Mouse (Mus musculus): ENCODE results near the gene Nars2. TPM values are rescaled to one million over a fixed set of nuclear protein-coding genes. Genes with fewer than 3 reads are reported as not detected.

The Nars2 gene
- polyA plus RNA-seq, 1 experiment from 2014 or later = 19.1 TPM

GRCm38 (mm10) chr7:97041868-97042449 is 90.7 kb downstream of the Nars2 start:
- no peaks in the 10 kb centered on the region for H3K36me3 ChIP-seq (replicated peaks; ENCODE audit: control insufficient read depth, insufficient read depth)
- DNase-seq (ENCODE audit: low spot score) (no peak), ATAC-seq (ENCODE audit: low FRiP score) (no peak)
- no peak overlapping the region for H3K27ac ChIP-seq
- WGBS = 91% methylated on average over 6 of the region's 6 CpGs
- H3K4me1 ChIP-seq (replicated peaks; ENCODE audit: control insufficient read depth, insufficient read depth, low read length) = no peaks in the 10 kb centered on the region
- H3K9ac ChIP-seq = no peak overlapping the region
- H3K27me3 ChIP-seq (ENCODE audit: control insufficient read depth, insufficient read depth, low read length) = no peaks in the 10 kb centered on the region
- H3K4me2 ChIP-seq (replicated peaks) = no peak overlapping the region
- H3K9me3 ChIP-seq (ENCODE audit: control insufficient read depth, low read length) = no peaks in the 10 kb centered on the region
- H3K4me3 ChIP-seq (replicated peaks; ENCODE audit: low read length) = no peak overlapping the region

- H3K9me3 ChIP-seq (ENCODE audit: control insufficient read depth, low read length) = no peaks in the 10 kb centered on the region
- no peak overlapping the region for H3K9ac ChIP-seq
- no peak overlapping the region for H3K4me2 ChIP-seq (replicated peaks)
- DNase-seq (ENCODE audit: low spot score) = no peak
- H3K27me3 ChIP-seq (ENCODE audit: control insufficient read depth, insufficient read depth, low read length) = no peaks in the 10 kb centered on the region
- no peak overlapping the region for H3K4me3 ChIP-seq (replicated peaks; ENCODE audit: low read length)
- ATAC-seq (ENCODE audit: low FRiP score) = no peak
- no peak overlapping the region for H3K27ac ChIP-seq
- no peaks in the 10 kb centered on the region for H3K4me1 ChIP-seq (replicated peaks; ENCODE audit: control insufficient read depth, insufficient read depth, low read length)
- WGBS = 93% methylated on average over 1 of the region's 1 CpGs
- no peaks in the 10 kb centered on the region for H3K36me3 ChIP-seq (replicated peaks; ENCODE audit: control insufficient read depth, insufficient read depth)
Observed at GRCm38 (mm10) chr7:97042981-97043380, 91.7 kb downstream of the Nars2 start.

- H3K9me3 ChIP-seq (ENCODE audit: control insufficient read depth, low read length) = no peaks in the 10 kb centered on the region
- H3K9ac ChIP-seq = no peak overlapping the region
- whole genome bisulfite sequencing = 95% methylated on average over 2 of the region's 2 CpGs
- H3K27me3 ChIP-seq (ENCODE audit: control insufficient read depth, insufficient read depth, low read length) = no peaks in the 10 kb centered on the region
- no peak overlapping the region for H3K4me2 ChIP-seq (replicated peaks)
- no peaks in the 10 kb centered on the region for H3K4me1 ChIP-seq (replicated peaks; ENCODE audit: control insufficient read depth, insufficient read depth, low read length)
- H3K36me3 ChIP-seq (replicated peaks; ENCODE audit: control insufficient read depth, insufficient read depth) = no peaks in the 10 kb centered on the region; the same call in 1 of the 2 replicates
- DNase-seq (ENCODE audit: low spot score) (no peak), ATAC-seq (ENCODE audit: low FRiP score) (no peak)
- H3K27ac ChIP-seq = no peak overlapping the region
- no peak overlapping the region for H3K4me3 ChIP-seq (replicated peaks; ENCODE audit: low read length)
Observed at GRCm38 (mm10) chr7:97060966-97061365, 109.7 kb downstream of the Nars2 start.

DNA sequence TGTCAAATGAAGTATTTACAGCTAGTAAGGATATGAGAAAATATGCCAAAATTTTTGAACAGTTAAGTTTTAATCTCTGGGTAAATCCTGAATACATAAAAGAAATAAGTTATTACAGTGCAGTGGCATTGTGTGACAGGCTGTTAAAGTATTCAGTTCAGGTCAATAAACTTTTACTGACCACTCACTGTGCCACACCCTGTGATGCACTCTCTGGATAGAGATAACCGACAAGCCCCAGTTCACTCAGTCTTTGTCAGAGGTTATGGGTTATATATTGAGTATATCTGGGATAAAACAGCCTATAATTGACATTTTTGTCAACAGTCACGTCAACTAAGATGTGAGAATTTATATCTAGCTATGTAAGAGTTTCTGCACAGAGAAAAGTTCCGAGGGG is 120.2 kb downstream of the Nars2 start:
- no peak overlapping the region for H3K9ac ChIP-seq
- no peak overlapping the region for H3K27ac ChIP-seq
- DNase-seq (ENCODE audit: low spot score) (no peak), ATAC-seq (ENCODE audit: low FRiP score) (no peak)
- H3K27me3 ChIP-seq (ENCODE audit: control insufficient read depth, insufficient read depth, low read length) = no peaks in the 10 kb centered on the region
- H3K4me3 ChIP-seq (replicated peaks; ENCODE audit: low read length) = no peak overlapping the region
- no peaks in the 10 kb centered on the region for H3K36me3 ChIP-seq (replicated peaks; ENCODE audit: control insufficient read depth, insufficient read depth)
- no peak overlapping the region for H3K4me2 ChIP-seq (replicated peaks)
- WGBS = 91% methylated on average over 3 of the region's 3 CpGs
- H3K9me3 ChIP-seq (ENCODE audit: control insufficient read depth, low read length) = no peaks in the 10 kb centered on the region
- no peaks in the 10 kb centered on the region for H3K4me1 ChIP-seq (replicated peaks; ENCODE audit: control insufficient read depth, insufficient read depth, low read length)

GRCm38 (mm10) chr7:97072061-97072460 is 120.8 kb downstream of the Nars2 start:
- no peaks in the 10 kb centered on the region for H3K4me1 ChIP-seq (replicated peaks; ENCODE audit: control insufficient read depth, insufficient read depth, low read length)
- no peak overlapping the region for H3K4me2 ChIP-seq (replicated peaks)
- H3K9ac ChIP-seq = no peak overlapping the region
- DNase-seq (ENCODE audit: low spot score) (no peak), ATAC-seq (ENCODE audit: low FRiP score) (no peak)
- no peaks in the 10 kb centered on the region for H3K36me3 ChIP-seq (replicated peaks; ENCODE audit: control insufficient read depth, insufficient read depth)
- whole genome bisulfite sequencing = 92% methylated on average over 5 of the region's 5 CpGs
- H3K4me3 ChIP-seq (replicated peaks; ENCODE audit: low read length) = no peak overlapping the region
- H3K27ac ChIP-seq = no peak overlapping the region
- no peaks in the 10 kb centered on the region for H3K27me3 ChIP-seq (ENCODE audit: control insufficient read depth, insufficient read depth, low read length)
- H3K9me3 ChIP-seq (ENCODE audit: control insufficient read depth, low read length) = no peaks in the 10 kb centered on the region

DNA sequence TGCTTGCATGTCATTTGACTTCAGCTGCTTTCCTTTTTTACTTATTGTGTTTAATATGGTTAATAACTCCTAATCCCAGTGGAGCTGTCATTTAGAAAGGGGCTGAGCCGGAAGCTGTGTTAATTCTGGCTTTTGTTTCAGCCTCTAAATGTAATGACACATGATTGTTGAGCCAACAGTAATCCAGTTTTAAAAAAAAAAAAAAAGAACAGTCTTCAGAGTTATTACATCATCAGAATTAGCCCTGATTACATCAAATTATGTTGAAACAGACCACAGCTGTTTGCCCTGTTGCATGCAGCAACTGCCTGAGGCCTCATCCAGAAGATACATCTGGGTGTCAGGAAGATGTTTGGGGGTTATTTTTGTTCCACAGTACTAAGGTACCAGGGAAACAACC is 123.7 kb downstream of the Nars2 start:
- no peak for ATAC-seq (ENCODE audit: low FRiP score)
- H3K4me2 ChIP-seq (replicated peaks) = no peak overlapping the region
- no peak overlapping the region for H3K9ac ChIP-seq
- no peaks in the 10 kb centered on the region for H3K4me1 ChIP-seq (replicated peaks; ENCODE audit: control insufficient read depth, insufficient read depth, low read length)
- no peak overlapping the region for H3K27ac ChIP-seq
- no peak overlapping the region for H3K4me3 ChIP-seq (replicated peaks; ENCODE audit: low read length)
- H3K36me3 ChIP-seq (replicated peaks; ENCODE audit: control insufficient read depth, insufficient read depth) = no peaks in the 10 kb centered on the region
- H3K9me3 ChIP-seq (ENCODE audit: control insufficient read depth, low read length) = no peaks in the 10 kb centered on the region
- 49% methylated on average over 1 of the region's 1 CpGs for WGBS
- DNase-seq (ENCODE audit: low spot score) = no peak
- no peaks in the 10 kb centered on the region for H3K27me3 ChIP-seq (ENCODE audit: control insufficient read depth, insufficient read depth, low read length)

- no peak for ATAC-seq (ENCODE audit: low FRiP score)
- H3K36me3 ChIP-seq (replicated peaks; ENCODE audit: control insufficient read depth, insufficient read depth) = no peaks in the 10 kb centered on the region
- H3K9me3 ChIP-seq (ENCODE audit: control insufficient read depth, low read length) = no peaks in the 10 kb centered on the region
- H3K4me1 ChIP-seq (replicated peaks; ENCODE audit: control insufficient read depth, insufficient read depth, low read length) = no peaks in the 10 kb centered on the region
- no peak overlapping the region for H3K9ac ChIP-seq
- no peak overlapping the region for H3K4me2 ChIP-seq (replicated peaks)
- no peak for DNase-seq (ENCODE audit: low spot score)
- H3K27ac ChIP-seq = no peak overlapping the region
- H3K27me3 ChIP-seq (ENCODE audit: control insufficient read depth, insufficient read depth, low read length) = no peaks in the 10 kb centered on the region
- no peak overlapping the region for H3K4me3 ChIP-seq (replicated peaks; ENCODE audit: low read length)
Observed at GRCm38 (mm10) chr7:97076977-97077376, 125.7 kb downstream of the Nars2 start.

DNA sequence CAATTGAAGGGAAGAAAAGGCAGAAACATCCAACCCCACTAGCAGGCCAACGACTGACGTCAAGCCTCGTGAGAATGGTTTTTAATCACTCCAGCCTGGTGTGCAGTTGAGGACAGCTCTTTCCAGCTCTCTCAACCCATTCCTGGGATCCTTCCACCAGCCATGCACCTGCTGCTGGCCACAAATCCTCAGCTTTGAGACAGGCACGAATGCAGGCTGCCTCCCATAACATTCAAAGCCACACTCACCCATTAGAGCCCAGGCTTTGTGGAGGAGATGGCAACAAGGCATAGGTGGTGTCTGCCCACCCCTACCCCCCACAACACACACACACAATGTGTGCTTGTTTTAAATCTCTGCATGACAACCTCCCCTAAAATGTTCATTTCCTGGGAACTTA is 127.4 kb downstream of the Nars2 start:
- WGBS = 50% methylated on average over 4 of the region's 4 CpGs
- Histone ChIP-seq H3K9ac (no peak overlapping the region), H3K36me3 (replicated peaks; ENCODE audit: control insufficient read depth, insufficient read depth) (no peaks in the 10 kb centered on the region), H3K9me3 (ENCODE audit: control insufficient read depth, low read length) (no peaks in the 10 kb centered on the region), H3K27me3 (ENCODE audit: control insufficient read depth, insufficient read depth, low read length) (no peaks in the 10 kb centered on the region), H3K4me3 (replicated peaks; ENCODE audit: low read length) (no peak overlapping the region), H3K4me1 (replicated peaks; ENCODE audit: control insufficient read depth, insufficient read depth, low read length) (peaks cover 9% of the 10 kb centered on the region), H3K27ac (no peak overlapping the region), H3K4me2 (replicated peaks) (no peak overlapping the region)
- no peak for DNase-seq (ENCODE audit: low spot score)
- ATAC-seq (ENCODE audit: low FRiP score) = no peak

- no peak overlapping the region for H3K27ac ChIP-seq
- ATAC-seq (ENCODE audit: low FRiP score) (no peak), DNase-seq (ENCODE audit: low spot score) (peak; percentile 65)
- H3K27me3 ChIP-seq (ENCODE audit: control insufficient read depth, insufficient read depth, low read length) = no peaks in the 10 kb centered on the region
- WGBS = 15% methylated on average over 6 of the region's 6 CpGs
- no peak overlapping the region for H3K9ac ChIP-seq
- H3K36me3 ChIP-seq (replicated peaks; ENCODE audit: control insufficient read depth, insufficient read depth) = no peaks in the 10 kb centered on the region
- H3K4me1 ChIP-seq (replicated peaks; ENCODE audit: control insufficient read depth, insufficient read depth, low read length) = peaks cover 9% of the 10 kb centered on the region
- H3K4me2 ChIP-seq (replicated peaks) = no peak overlapping the region
- no peaks in the 10 kb centered on the region for H3K9me3 ChIP-seq (ENCODE audit: control insufficient read depth, low read length)
- no peak overlapping the region for H3K4me3 ChIP-seq (replicated peaks; ENCODE audit: low read length)
Observed at GRCm38 (mm10) chr7:97079145-97079544, 127.8 kb downstream of the Nars2 start.

Measured in hindbrain, embryonic 14.5 days (tissue).